Mouse (Mus musculus): ENCODE measurements around the gene Ccdc27. TPM values are rescaled to one million over a fixed set of nuclear protein-coding genes. Genes with fewer than 3 reads are reported as not detected.

Gene Ccdc27
- not detected in 2 replicates for polyA plus RNA-seq (2011; ENCODE audit: insufficient read depth, insufficient read length, low read depth, missing spikeins)

DNA sequence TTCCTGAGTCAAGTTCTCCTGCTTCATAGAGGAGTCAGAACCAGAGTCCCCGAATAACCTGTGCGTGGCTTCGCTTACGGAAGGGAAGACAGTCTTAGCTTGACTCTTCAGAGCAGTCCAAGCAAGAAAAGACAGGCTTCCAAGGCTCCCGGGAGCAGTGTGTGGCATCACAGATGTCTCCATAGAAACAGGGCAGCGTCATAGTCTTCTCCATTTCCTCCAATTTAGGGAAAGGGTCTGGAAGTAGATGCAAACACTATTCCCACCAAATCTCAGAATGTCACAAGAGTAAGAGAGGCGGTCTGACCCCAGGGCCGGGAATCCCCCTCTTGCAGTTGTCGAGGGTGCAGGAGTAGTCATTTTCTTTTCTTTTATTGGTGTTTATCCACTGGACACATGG, at the start of gene Ccdc27:
TSS of gene Ccdc27 (minus strand) at position 101 of the 400 bp plus-strand sequence.
- H3K9me3 ChIP-seq (replicated peaks; ENCODE audit: control insufficient read depth, insufficient read depth, low read length, poor library complexity, severe bottlenecking), result no peaks in the 10 kb centered on the region
- no peaks in the 10 kb centered on the region for H3K27me3 ChIP-seq (ENCODE audit: control insufficient read depth, insufficient read depth, low read length, poor library complexity, severe bottlenecking)
- H3K9ac ChIP-seq (ENCODE audit: low read depth, poor library complexity, severe bottlenecking), result no peak within 1 kb of the TSS
- no peak within 1 kb of the TSS for H3K4me3 ChIP-seq (ENCODE audit: low read depth, low read length)
- no peak for TF ChIP-seq CTCF (IDR thresholded peaks at IDR 0.05; ENCODE audit: low read depth, low read length)
- TF ChIP-seq EP300 (IDR thresholded peaks at IDR 0.05; ENCODE audit: insufficient read depth, low read depth, low read length), result no peak
- TF ChIP-seq POLR2A (IDR thresholded peaks at IDR 0.05; ENCODE audit: insufficient read depth, low read length), result no peak
- H3K4me1 ChIP-seq (ENCODE audit: control insufficient read depth, insufficient read depth, low read length), result no peaks in the 10 kb centered on the region
- no peaks in the 10 kb centered on the region for H3K36me3 ChIP-seq (ENCODE audit: control insufficient read depth, insufficient read depth, low read length, poor library complexity, severe bottlenecking)
- H3K27ac ChIP-seq (ENCODE audit: insufficient read depth, low read length), result no peak within 1 kb of the TSS

DNA sequence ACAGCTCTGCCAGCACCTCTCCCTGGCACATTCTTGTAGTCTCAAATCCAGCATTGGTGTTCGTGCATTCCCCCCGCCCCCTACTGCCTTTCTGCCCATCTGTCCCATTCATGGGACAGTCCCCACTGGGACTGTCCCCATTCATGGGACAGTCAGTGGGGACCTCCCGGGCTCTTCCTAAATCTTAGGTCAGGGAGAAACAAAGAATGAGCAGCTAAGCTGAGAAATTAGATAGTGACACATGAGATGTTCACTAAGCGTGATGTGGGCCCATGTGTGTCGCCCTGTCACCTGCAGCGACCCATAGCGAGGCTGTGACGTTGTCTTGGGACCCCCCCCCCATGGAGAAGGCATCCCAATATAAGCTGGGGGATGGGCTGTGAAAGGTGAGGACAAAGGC, 48.9 kb upstream of the Ccdc27 start:
- TF ChIP-seq CTCF (IDR thresholded peaks at IDR 0.05; ENCODE audit: low read depth, low read length), result no peak
- no peak for TF ChIP-seq EP300 (IDR thresholded peaks at IDR 0.05; ENCODE audit: insufficient read depth, low read depth, low read length)
- no peak for TF ChIP-seq POLR2A (IDR thresholded peaks at IDR 0.05; ENCODE audit: insufficient read depth, low read length)
- H3K4me3 ChIP-seq (ENCODE audit: low read depth, low read length), result no peak overlapping the region
- H3K4me1 ChIP-seq (ENCODE audit: control insufficient read depth, insufficient read depth, low read length), result peaks cover 5% of the 10 kb centered on the region
- no peaks in the 10 kb centered on the region for H3K36me3 ChIP-seq (ENCODE audit: control insufficient read depth, insufficient read depth, low read length, poor library complexity, severe bottlenecking)
- H3K27me3 ChIP-seq (ENCODE audit: control insufficient read depth, insufficient read depth, low read length, poor library complexity, severe bottlenecking), result no peaks in the 10 kb centered on the region
- no peak overlapping the region for H3K27ac ChIP-seq (ENCODE audit: insufficient read depth, low read length)
- no peaks in the 10 kb centered on the region for H3K9me3 ChIP-seq (replicated peaks; ENCODE audit: control insufficient read depth, insufficient read depth, low read length, poor library complexity, severe bottlenecking)
- no peak overlapping the region for H3K9ac ChIP-seq (ENCODE audit: low read depth, poor library complexity, severe bottlenecking)

DNA sequence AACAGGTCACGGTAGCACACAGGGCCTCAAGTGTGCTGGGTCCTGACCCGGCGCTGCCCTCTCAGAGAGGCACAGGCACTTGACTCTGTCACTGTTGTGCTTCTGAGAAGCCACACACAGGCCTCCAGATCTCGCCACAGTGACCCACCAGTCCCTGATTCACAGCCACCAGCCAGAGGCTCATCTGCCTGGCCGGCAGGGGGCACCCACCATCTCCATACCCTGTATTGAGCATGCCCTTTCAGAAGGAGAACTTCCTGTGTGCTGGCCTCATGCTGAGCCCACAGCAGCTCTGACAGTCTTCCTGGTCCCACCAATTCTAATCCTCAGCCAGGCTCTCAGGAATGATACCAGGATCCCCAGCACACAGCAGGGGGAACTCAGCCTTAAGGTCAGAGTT, 46.7 kb upstream of the Ccdc27 start:
- Histone ChIP-seq H3K36me3 (ENCODE audit: control insufficient read depth, insufficient read depth, low read length, poor library complexity, severe bottlenecking) (no peaks in the 10 kb centered on the region), H3K27ac (ENCODE audit: insufficient read depth, low read length) (no peak overlapping the region), H3K9ac (ENCODE audit: low read depth, poor library complexity, severe bottlenecking) (no peak overlapping the region), H3K4me1 (ENCODE audit: control insufficient read depth, insufficient read depth, low read length) (no peaks in the 10 kb centered on the region), H3K27me3 (ENCODE audit: control insufficient read depth, insufficient read depth, low read length, poor library complexity, severe bottlenecking) (no peaks in the 10 kb centered on the region), H3K9me3 (replicated peaks; ENCODE audit: control insufficient read depth, insufficient read depth, low read length, poor library complexity, severe bottlenecking) (no peaks in the 10 kb centered on the region), H3K4me3 (ENCODE audit: low read depth, low read length) (no peak overlapping the region)
- peak; percentile 9 for TF ChIP-seq CTCF (IDR thresholded peaks at IDR 0.05; ENCODE audit: low read depth, low read length)
- TF ChIP-seq POLR2A (IDR thresholded peaks at IDR 0.05; ENCODE audit: insufficient read depth, low read length), result no peak

DNA sequence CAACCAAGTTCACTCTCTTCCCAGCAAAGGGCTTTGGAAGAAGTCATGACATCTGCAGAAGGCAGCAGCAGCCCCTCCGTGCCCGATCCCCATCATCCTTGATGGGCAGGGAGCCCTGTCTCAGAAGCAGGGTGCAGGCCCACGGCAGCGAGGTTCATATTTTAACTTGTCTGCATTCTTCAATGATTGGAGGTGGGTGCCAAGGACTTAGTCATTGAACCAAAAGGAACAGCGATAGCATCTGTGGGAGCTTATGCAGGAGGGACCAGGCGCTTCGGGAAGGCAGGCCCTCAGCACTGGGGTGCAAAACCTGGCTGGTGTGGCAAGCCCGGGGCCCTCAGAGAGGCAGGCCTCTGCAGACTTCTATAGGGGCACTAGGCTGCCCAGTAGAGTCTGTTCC, 44.0 kb upstream of the Ccdc27 start:
- TF ChIP-seq EP300 (IDR thresholded peaks at IDR 0.05; ENCODE audit: insufficient read depth, low read depth, low read length) (no peak), POLR2A (IDR thresholded peaks at IDR 0.05; ENCODE audit: insufficient read depth, low read length) (no peak), CTCF (IDR thresholded peaks at IDR 0.05; ENCODE audit: low read depth, low read length) (no peak)
- H3K9me3 ChIP-seq (replicated peaks; ENCODE audit: control insufficient read depth, insufficient read depth, low read length, poor library complexity, severe bottlenecking), result no peaks in the 10 kb centered on the region
- no peak overlapping the region for H3K9ac ChIP-seq (ENCODE audit: low read depth, poor library complexity, severe bottlenecking)
- no peak overlapping the region for H3K4me3 ChIP-seq (ENCODE audit: low read depth, low read length)
- no peaks in the 10 kb centered on the region for H3K36me3 ChIP-seq (ENCODE audit: control insufficient read depth, insufficient read depth, low read length, poor library complexity, severe bottlenecking)
- no peaks in the 10 kb centered on the region for H3K27me3 ChIP-seq (ENCODE audit: control insufficient read depth, insufficient read depth, low read length, poor library complexity, severe bottlenecking)
- peaks cover 6% of the 10 kb centered on the region for H3K4me1 ChIP-seq (ENCODE audit: control insufficient read depth, insufficient read depth, low read length)
- H3K27ac ChIP-seq (ENCODE audit: insufficient read depth, low read length), result no peak overlapping the region

DNA sequence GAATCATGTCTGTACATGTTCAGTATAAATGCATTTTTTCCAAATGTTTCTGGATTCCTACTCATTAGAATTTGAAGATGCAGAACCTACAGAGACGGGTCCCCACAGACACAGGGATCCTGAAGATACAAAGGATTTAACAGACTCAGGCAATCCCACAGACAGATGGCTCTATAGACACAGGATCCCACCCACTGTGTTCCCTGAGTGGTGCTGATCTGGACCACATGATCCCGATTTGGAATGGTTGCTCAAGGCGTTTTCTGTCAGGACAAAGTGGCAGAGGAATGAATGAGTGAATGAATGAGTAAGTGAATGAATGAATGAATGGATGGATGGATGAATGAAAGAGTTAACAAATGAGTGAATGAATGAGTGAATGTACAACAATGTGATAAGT, 43.4 kb upstream of the Ccdc27 start:
- TF ChIP-seq POLR2A (IDR thresholded peaks at IDR 0.05; ENCODE audit: insufficient read depth, low read length) (no peak), CTCF (IDR thresholded peaks at IDR 0.05; ENCODE audit: low read depth, low read length) (no peak), EP300 (IDR thresholded peaks at IDR 0.05; ENCODE audit: insufficient read depth, low read depth, low read length) (no peak)
- no peak overlapping the region for H3K27ac ChIP-seq (ENCODE audit: insufficient read depth, low read length)
- no peaks in the 10 kb centered on the region for H3K27me3 ChIP-seq (ENCODE audit: control insufficient read depth, insufficient read depth, low read length, poor library complexity, severe bottlenecking)
- no peak overlapping the region for H3K9ac ChIP-seq (ENCODE audit: low read depth, poor library complexity, severe bottlenecking)
- H3K4me1 ChIP-seq (ENCODE audit: control insufficient read depth, insufficient read depth, low read length), result peaks cover 7% of the 10 kb centered on the region
- no peaks in the 10 kb centered on the region for H3K36me3 ChIP-seq (ENCODE audit: control insufficient read depth, insufficient read depth, low read length, poor library complexity, severe bottlenecking)
- H3K4me3 ChIP-seq (ENCODE audit: low read depth, low read length), result no peak overlapping the region
- no peaks in the 10 kb centered on the region for H3K9me3 ChIP-seq (replicated peaks; ENCODE audit: control insufficient read depth, insufficient read depth, low read length, poor library complexity, severe bottlenecking)

DNA sequence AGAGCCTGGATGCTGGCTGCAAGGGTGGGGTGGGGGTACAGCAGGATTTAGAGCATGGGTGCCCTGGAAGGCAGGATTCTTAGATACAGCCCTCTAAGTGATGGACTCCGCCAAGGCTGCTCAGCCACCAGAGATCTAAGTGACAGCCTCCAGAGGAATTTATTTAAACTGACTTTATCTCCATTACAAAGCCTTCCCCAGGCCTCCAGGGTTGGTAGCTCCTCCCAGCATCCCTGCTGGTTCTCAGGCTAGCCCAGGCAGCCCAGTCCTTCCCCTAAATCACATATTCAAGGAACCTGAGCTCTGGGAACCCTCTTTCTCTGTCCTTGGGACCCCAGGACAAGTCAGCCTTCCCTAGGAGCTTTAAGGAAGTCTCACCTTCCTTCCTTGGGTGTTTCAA, 39.5 kb upstream of the Ccdc27 start:
- no peaks in the 10 kb centered on the region for H3K9me3 ChIP-seq (replicated peaks; ENCODE audit: control insufficient read depth, insufficient read depth, low read length, poor library complexity, severe bottlenecking)
- H3K27me3 ChIP-seq (ENCODE audit: control insufficient read depth, insufficient read depth, low read length, poor library complexity, severe bottlenecking), result no peaks in the 10 kb centered on the region
- peaks cover 7% of the 10 kb centered on the region for H3K4me1 ChIP-seq (ENCODE audit: control insufficient read depth, insufficient read depth, low read length)
- peak overlapping the region; percentile 72 for H3K27ac ChIP-seq (ENCODE audit: insufficient read depth, low read length)
- peak overlapping the region; percentile 10; the same call in 1 of the 2 replicates for H3K9ac ChIP-seq (ENCODE audit: low read depth, poor library complexity, severe bottlenecking)
- H3K4me3 ChIP-seq (ENCODE audit: low read depth, low read length), result peak overlapping the region; percentile 26
- TF ChIP-seq POLR2A (IDR thresholded peaks at IDR 0.05; ENCODE audit: insufficient read depth, low read length), result no peak
- TF ChIP-seq CTCF (IDR thresholded peaks at IDR 0.05; ENCODE audit: low read depth, low read length), result no peak
- TF ChIP-seq EP300 (IDR thresholded peaks at IDR 0.05; ENCODE audit: insufficient read depth, low read depth, low read length), result peak; percentile 81
- no peaks in the 10 kb centered on the region for H3K36me3 ChIP-seq (ENCODE audit: control insufficient read depth, insufficient read depth, low read length, poor library complexity, severe bottlenecking)
